Mouse (Mus musculus) heart, adult 2 months (tissue): ENCODE data around the gene Alg9.

ENCODE experiments used
- CTCF ChIP-seq: fragments of 200-600 bp; IDR thresholded peaks from 2 replicates; pipeline ENCODE4 v1.8.1; 2022; ENCODE audit warnings: antibody characterized with exemption, mild to moderate bottlenecking, moderate library complexity
- EP300 ChIP-seq: fragments of 200-500 bp; IDR thresholded peaks from 2 replicates; pipeline ENCODE4 v1.6.1; 2011; ENCODE audit warnings: low read depth, low read length, control low read depth; ENCODE audit not compliant: insufficient read depth
- POLR2A ChIP-seq: fragments of 200-500 bp; IDR thresholded peaks from 2 replicates; pipeline ENCODE4 v1.6.1; 2011; ENCODE audit warnings: mild to moderate bottlenecking, low read depth, low read length, control low read depth; ENCODE audit not compliant: insufficient read depth

- no peak for TF ChIP-seq POLR2A
- no peak for TF ChIP-seq CTCF
- no peak for TF ChIP-seq EP300
Measured at GRCm38 (mm10) chr9:50732560-50732959, 42.3 kb upstream of the Alg9 start.
